Mouse (Mus musculus): ENCODE results near the gene Prss33. TPM values are rescaled to one million over a fixed set of nuclear protein-coding genes. Genes with fewer than 3 reads are reported as not detected.

Gene Prss33
- polyA plus RNA-seq (2017; shearing (Covaris generic)): 0.18 TPM

DNA sequence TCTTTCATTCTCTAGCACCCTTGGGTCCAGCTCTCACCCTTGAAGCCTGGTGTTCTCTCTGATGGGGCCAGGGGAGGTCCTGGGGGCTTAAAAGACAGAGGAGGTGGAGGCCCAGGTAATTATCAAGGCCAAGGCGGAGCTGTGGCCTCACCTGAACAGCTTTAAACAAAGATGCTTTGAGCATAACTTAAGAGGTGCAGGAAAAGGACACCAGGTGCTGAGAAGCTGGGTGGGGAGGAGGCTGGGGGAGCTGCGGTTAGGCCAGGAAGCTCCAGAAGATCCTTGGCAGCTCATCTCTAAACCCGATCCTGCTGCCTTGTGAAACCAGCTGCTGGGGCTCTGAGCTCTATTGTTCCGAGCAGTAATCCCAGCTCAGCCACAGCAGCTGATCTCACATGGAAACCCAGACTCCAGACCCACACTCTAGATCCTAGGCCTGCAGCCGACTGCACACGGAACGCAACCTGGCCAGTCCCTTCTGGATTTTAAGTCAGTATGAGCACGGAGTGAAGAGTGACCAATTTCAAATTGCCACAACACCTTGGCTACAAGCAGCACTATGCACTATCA is at the start of gene Prss33:
Gene Prss33, minus strand, starts transcription at position 51 of the 570 bp plus-strand sequence.

DNA sequence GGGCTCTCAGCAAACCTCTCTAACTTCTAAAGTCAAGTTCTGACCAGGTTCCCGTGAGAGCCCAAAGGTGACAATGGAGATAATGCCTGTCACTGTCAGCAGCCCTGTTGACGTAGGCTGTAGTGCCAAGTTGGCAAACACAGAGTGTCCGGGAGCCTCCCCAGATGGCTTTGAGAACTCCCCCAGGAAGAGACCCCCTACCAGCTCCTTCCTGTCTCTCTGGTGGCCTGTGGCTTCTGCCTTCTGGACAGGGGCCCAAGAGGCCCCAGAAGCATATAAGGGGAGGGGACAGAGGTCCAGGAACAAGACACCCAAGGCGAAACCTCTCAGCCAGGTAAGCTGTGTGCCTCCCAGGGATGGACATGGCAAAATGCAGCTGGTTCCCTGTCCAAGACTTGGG is 44.7 kb upstream of the Prss33 start, which contains the start of the genes Dcpp1 and Dcpp2:
Gene Dcpp1, plus strand, starts transcription at position 301 of the 400 bp plus-strand sequence.
Gene Dcpp2, plus strand, starts transcription at position 305 of the 400 bp plus-strand sequence.

DNA sequence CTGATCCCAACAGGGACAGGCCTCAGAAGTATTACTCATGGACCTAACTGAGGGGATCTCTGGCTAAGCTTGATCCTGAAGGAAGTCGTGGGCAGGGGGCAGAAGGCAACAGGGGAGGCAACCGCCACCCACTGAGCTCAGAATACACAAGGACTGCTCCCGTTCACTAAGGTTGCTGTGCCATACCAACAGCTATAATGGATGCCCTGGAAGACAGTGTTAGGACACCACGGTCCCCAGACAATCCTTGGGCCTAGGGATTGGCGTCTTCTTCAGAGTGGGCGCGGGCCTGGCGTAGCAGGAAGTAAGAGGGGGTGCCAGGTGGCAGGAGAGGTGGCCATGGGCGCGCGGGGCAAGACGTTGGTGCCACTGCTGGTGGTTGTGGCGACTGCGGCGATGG is 31.9 kb upstream of the Prss33 start, which contains the start of gene Prss21:
Gene Prss21, plus strand, starts transcription at position 301 of the 400 bp plus-strand sequence.

DNA sequence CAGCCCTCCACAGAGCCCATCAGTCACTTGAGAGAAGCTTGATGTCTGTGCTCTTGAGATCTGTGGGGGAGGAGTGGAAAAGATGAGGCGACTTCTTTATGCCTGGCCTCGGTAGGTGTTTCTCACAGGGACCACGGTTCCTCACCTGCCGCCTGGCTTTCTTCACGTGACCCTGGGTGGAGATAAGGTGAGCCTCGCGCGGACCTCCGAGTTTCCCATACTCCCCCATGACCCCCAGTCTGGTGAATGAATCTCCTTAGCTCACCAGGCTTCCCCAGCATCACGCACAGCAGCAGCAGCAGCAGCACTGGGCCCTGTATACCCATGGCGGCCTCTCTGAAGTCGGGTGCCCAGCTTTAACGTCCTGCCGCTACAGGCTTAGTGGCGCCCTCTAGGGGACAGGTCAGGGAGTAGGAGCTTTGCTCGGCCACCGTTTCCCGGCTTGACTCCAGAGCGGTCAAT is 8.0 kb upstream of the Prss33 start, which contains the start of the genes Prss32 and Prss41:
Gene Prss32, plus strand, starts transcription at position 44 of the 462 bp plus-strand sequence.
Gene Prss41, minus strand, starts transcription at position 361 of the 462 bp plus-strand sequence.

DNA sequence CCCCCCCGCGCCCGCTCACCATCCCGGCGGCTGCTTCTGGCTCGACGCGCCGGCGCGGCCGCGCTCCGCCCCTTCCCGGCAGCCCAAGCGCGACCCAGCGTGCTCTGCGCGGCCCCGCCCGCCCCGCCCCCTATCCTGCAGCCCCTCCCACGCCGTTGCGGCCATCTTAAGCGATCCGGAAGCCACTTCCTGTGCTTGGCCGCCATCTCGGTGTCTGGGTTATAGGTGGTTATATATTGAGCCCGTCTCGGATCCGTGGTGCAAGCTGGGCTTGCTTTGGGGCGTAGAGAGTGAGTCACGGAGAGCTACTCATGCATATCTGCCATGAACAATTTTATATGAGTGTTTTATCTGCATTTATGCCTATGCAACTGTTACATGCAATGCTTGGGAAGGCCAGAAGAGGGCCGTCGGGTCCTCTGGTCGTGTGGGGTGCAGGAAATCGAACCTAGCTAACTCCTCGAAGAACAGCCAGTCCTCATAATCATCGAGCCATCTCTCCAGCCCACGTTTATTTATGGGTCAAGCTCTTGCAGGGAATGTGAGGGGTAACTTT is 6.7 kb downstream of the Prss33 start, which contains the start of gene Elob:
Gene Elob, minus strand, starts transcription at position 73 of the 556 bp plus-strand sequence.

DNA sequence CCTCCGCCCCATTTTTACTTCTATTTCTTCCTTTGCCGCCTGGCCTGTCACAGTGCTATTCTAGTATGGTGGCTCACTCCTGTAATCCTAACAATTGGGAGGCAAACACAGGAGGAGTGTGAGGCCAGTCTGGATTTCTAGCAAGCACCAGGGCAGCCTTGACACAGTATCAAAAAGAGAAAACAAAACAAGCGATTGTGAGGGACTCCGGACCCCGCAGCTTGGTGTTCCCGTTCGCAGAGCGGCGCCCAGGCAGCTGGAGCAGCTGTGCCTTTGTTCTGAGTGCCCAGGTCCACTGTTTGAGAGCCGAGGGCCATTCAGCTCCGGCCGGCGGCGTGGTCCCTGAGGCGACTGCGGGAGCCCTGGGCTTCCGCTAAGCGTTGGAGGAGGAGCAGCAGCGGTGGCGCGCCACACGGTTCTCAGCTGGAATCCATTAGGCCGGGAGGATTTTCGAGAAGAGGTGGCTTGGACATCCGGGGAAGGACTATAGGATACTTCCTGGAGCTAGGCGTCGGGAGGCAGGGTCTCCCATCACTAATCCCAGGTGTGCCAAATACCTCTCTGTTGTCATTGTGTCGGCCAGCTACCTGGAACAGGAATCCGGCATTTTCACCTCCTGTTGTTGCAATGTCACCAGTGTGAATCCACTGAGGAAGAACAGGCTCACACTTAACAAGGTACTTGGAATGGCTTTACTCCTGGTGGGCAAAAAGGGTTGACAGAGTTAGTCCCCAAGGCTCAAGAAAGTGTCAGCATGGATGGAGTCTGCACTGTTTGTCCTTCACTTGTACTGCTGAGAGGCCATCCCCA is 45.4 kb downstream of the Prss33 start, which contains the start of gene Srrm2:
Gene Srrm2, plus strand, starts transcription at position 264 of the 810 bp plus-strand sequence.

DNA sequence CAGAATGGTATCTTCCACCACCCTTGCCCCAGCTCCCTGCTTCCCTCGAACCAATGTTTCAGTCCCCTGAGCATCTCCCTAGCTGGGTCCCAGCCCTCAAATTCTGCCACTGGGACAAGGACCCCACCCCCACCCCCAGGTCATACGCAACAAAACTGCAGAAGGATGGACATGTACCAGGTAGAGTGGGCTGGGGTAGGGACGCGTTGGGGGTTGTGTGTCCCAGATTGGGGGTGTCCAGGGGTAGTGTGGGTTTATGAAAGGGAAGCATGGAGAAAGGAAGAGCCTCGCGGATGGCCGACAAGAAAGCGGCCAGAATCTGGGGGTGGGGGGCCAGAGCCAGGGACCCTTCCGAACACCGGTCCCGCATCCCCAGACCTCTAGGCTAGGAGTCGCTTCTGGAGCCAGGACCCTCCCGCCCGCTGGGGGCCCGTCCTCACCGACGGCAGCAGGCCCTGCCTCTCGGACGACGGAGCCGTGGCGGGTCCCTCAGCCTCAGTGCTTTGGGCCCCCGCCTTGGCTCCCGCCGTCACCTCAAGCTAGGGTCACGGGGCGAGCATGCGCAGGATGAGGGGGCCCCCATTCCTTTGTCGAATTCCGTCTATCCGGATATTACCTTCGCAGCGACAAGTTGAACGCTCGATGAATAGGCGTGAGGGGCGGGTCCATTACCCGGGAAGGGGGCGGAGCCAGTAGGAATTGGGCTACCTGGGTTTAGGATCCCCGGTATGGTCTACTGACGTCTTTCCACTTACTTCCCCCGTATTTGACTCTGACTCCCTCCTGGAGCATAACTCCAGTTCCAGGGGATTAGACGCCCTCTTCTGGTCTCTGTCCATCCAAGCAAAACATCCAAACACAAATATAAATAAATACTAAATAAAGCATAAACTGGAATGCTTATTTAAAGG is 50.0 kb downstream of the Prss33 start, which contains the start of gene Flywch2:
Gene Flywch2, minus strand, starts transcription at position 521 of the 911 bp plus-strand sequence.

Other genes with a start within 250 kb of the Prss33 start
- gene Zfp13, start 236.6 kb downstream of the Prss33 start, polyA plus RNA-seq (2017; shearing (Covaris generic)): not detected
- gene Zscan10, start 235.2 kb downstream of the Prss33 start, polyA plus RNA-seq (2017; shearing (Covaris generic)): 1.6 TPM
- gene Mmp25, start 190.8 kb downstream of the Prss33 start, polyA plus RNA-seq (2017; shearing (Covaris generic)): not detected
- gene Bicdl2, start 175.6 kb downstream of the Prss33 start, polyA plus RNA-seq (2017; shearing (Covaris generic)): not detected
- 49.6 TPM for gene Hcfc1r1, start 162.5 kb downstream of the Prss33 start, polyA plus RNA-seq (2017; shearing (Covaris generic))
- gene Thoc6, start 162.2 kb downstream of the Prss33 start, polyA plus RNA-seq (2017; shearing (Covaris generic)): 29.4 TPM
- gene Tnfrsf12a, start 158.6 kb downstream of the Prss33 start, polyA plus RNA-seq (2017; shearing (Covaris generic)): 9.0 TPM
- gene Cldn6, start 156.8 kb downstream of the Prss33 start, polyA plus RNA-seq (2017; shearing (Covaris generic)): not detected
- not detected for gene Cldn9, start 152.0 kb downstream of the Prss33 start, polyA plus RNA-seq (2017; shearing (Covaris generic))
- gene 1520401A03Rik, start 113.3 kb downstream of the Prss33 start, polyA plus RNA-seq (2017; shearing (Covaris generic)): not detected
- 43.8 TPM for gene Pkmyt1, start 109.7 kb downstream of the Prss33 start, polyA plus RNA-seq (2017; shearing (Covaris generic))
- gene Paqr4, start 95.2 kb downstream of the Prss33 start, polyA plus RNA-seq (2017; shearing (Covaris generic)): 5.3 TPM
- 3.4 TPM for gene Kremen2, start 90.2 kb downstream of the Prss33 start, polyA plus RNA-seq (2017; shearing (Covaris generic))
- gene Flywch1, start 64.5 kb downstream of the Prss33 start, polyA plus RNA-seq (2017; shearing (Covaris generic)): 45.2 TPM
- 2.8 TPM for gene Flywch2, start 50.0 kb downstream of the Prss33 start, polyA plus RNA-seq (2017; shearing (Covaris generic))
- 999 TPM for gene Srrm2, start 45.5 kb downstream of the Prss33 start, polyA plus RNA-seq (2017; shearing (Covaris generic))
- 592 TPM for gene Elob, start 6.9 kb downstream of the Prss33 start, polyA plus RNA-seq (2017; shearing (Covaris generic))
- not detected for gene Prss32, start 7.8 kb upstream of the Prss33 start, polyA plus RNA-seq (2017; shearing (Covaris generic))
- gene Prss41, start 8.1 kb upstream of the Prss33 start, polyA plus RNA-seq (2017; shearing (Covaris generic)): 2.8 TPM
- not detected for gene Prss21, start 32.0 kb upstream of the Prss33 start, polyA plus RNA-seq (2017; shearing (Covaris generic))
- gene Dcpp1, start 44.8 kb upstream of the Prss33 start, polyA plus RNA-seq (2017; shearing (Covaris generic)): not detected
- gene Dcpp2, start 44.8 kb upstream of the Prss33 start, polyA plus RNA-seq (2017; shearing (Covaris generic)): not detected
- gene Dcpp3, start 81.4 kb upstream of the Prss33 start, polyA plus RNA-seq (2017; shearing (Covaris generic)): not detected
- gene Sbp, start 105.6 kb upstream of the Prss33 start, polyA plus RNA-seq (2017; shearing (Covaris generic)): not detected
- gene Sbpl, start 119.2 kb upstream of the Prss33 start, polyA plus RNA-seq (2017; shearing (Covaris generic)): not detected
- not detected for gene Prss30, start 144.5 kb upstream of the Prss33 start, polyA plus RNA-seq (2017; shearing (Covaris generic))
- not detected for gene Prss22, start 162.0 kb upstream of the Prss33 start, polyA plus RNA-seq (2017; shearing (Covaris generic))
- 0.42 TPM for gene Prss27, start 202.1 kb upstream of the Prss33 start, polyA plus RNA-seq (2017; shearing (Covaris generic))
- gene Kctd5, start 237.4 kb upstream of the Prss33 start, polyA plus RNA-seq (2017; shearing (Covaris generic)): 27.8 TPM

Measured in CD4-positive, CD25-positive, alpha-beta regulatory T cell (primary cell).